Mouse (Mus musculus) limb, embryonic 14.5 days (tissue): ENCODE results near the gene 6430628N08Rik. TPM values are rescaled to one million over a fixed set of nuclear protein-coding genes. Genes with fewer than 3 reads are reported as not detected.

Experiments
- ATAC-seq: fragments of 200-750 bp; cut with Nextera tagmentation; 2 replicates; pipeline ENCODE4 v1.8.0; 2017; ENCODE audit warnings: low read depth, moderate number of reproducible peaks, moderate TSS enrichment; ENCODE audit not compliant: low FRiP score
- DNase-seq: peaks from one replicate; pipeline ENCODE4 v3.0.0-alpha.2; 2015; ENCODE audit warnings: low spot score
- H3K27ac ChIP-seq: fragments of 300-500 bp; sonication (generic); replicated peaks from 2 replicates; pipeline ENCODE4 v1.5.1; 2014; ENCODE audit warnings: low read depth, mild to moderate bottlenecking, low read length, moderate library complexity, mixed read lengths
- H3K27me3 ChIP-seq: fragments of 300-500 bp; sonication (generic); 2 replicates; pipeline ENCODE4 v1.6.1; 2014; ENCODE audit warnings: low read length, mixed read lengths; ENCODE audit not compliant: control insufficient read depth, insufficient read depth
- H3K36me3 ChIP-seq: fragments of 300-500 bp; sonication (generic); 2 replicates; pipeline ENCODE4 v1.6.1; 2014; ENCODE audit warnings: mild to moderate bottlenecking, low read length, moderate library complexity, mixed read lengths; ENCODE audit not compliant: control insufficient read depth, insufficient read depth
- H3K4me1 ChIP-seq: fragments of 300-500 bp; sonication (generic); 2 replicates; pipeline ENCODE4 v1.6.1; 2014; ENCODE audit warnings: antibody characterized with exemption, low read length, mixed read lengths; ENCODE audit not compliant: control insufficient read depth, insufficient read depth
- H3K4me2 ChIP-seq: fragments of 300-500 bp; sonication (generic); replicated peaks from 2 replicates; pipeline ENCODE4 v1.6.1; 2014; ENCODE audit warnings: low read depth, mild to moderate bottlenecking, low read length, moderate library complexity; ENCODE audit not compliant: severe bottlenecking
- H3K4me3 ChIP-seq: fragments of 300-500 bp; sonication (generic); replicated peaks from 2 replicates; pipeline ENCODE4 v1.5.1; 2014; ENCODE audit warnings: low read length
- H3K9ac ChIP-seq: fragments of 300-500 bp; sonication (generic); 2 replicates; pipeline ENCODE4 v1.6.1; 2014; ENCODE audit warnings: mild to moderate bottlenecking, low read depth, low read length, moderate library complexity; ENCODE audit not compliant: severe bottlenecking
- H3K9me3 ChIP-seq: fragments of 300-500 bp; sonication (generic); 2 replicates; pipeline ENCODE4 v1.6.1; 2016; ENCODE audit warnings: low read length; ENCODE audit not compliant: control insufficient read depth
- POLR2A ChIP-seq: fragments of 200-500 bp; IDR thresholded peaks from 2 replicates; pipeline ENCODE4 v1.8.0; 2012; ENCODE audit warnings: inconsistent platforms, mild to moderate bottlenecking, moderate library complexity, borderline replicate concordance; ENCODE audit not compliant: insufficient read depth, insufficient read length; ENCODE audit errors: extremely low read depth
- WGBS: fragments of 180-500 bp; shearing (Covaris S2); extraction: QIAGEN DNeasy Blood & Tissue Kit; methylation state at CpG from one replicate; pipeline ENCODE4 v1.1.7; 2014; 5-methylcytosine and 5-hydroxymethylcytosine counted together
- polyA plus RNA-seq, 2 experiments: library from polyadenylated mRNA; depleted of rRNA in 1 of 2; stranded (reverse) in 1 of 2; unstranded in 1 of 2; fragments of >200 nt; fragmentation: Nextera tagmentation in 1 of 2; extraction: Ambion mirVana in 1 of 2; gene quantifications; 2 replicates each; pipeline versions ENCODE4 v1.2.1 to v1.2.3; 2012 to 2014

6430628N08Rik gene
- polyA plus RNA-seq, 2 experiments, result not detected

DNA sequence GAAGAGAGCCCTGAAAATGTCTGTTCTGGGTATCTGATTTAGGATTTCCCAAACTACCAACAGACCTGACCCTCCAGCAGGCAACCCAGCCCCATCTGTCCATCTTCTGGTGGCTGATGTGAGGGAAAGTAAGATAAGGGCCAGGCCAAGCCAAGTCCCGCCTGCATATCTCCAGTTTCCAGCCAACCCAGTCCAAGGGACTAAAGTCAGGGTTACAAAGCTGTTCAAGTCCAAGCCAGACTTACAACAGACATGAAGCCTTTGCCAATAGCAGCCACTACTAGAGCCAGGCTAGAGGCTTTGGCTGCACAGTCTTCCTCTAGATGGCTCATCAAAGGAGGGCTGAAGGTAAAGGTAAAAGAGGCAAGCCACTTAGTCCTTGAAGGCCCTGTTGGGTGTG lies 17.5 kb downstream of the 6430628N08Rik start:
- Histone ChIP-seq H3K4me1 (peaks cover 4% of the 10 kb centered on the region), H3K4me3 (no peak overlapping the region), H3K9ac (no peak overlapping the region), H3K9me3 (no peaks in the 10 kb centered on the region), H3K4me2 (no peak overlapping the region), H3K27me3 (peaks cover 22% of the 10 kb centered on the region; the same call in 1 of the 2 replicates), H3K27ac (no peak overlapping the region), H3K36me3 (no peaks in the 10 kb centered on the region)
- TF ChIP-seq POLR2A, result no peak
- no peak for DNase-seq
- no peak for ATAC-seq
- WGBS, result 84% methylated on average over 1 of the region's 1 CpGs

- 22% methylated on average over 7 of the region's 7 CpGs for WGBS
- H3K9ac ChIP-seq, result no peak overlapping the region
- H3K27ac ChIP-seq, result no peak overlapping the region
- peaks cover 4% of the 10 kb centered on the region for H3K4me1 ChIP-seq
- H3K4me3 ChIP-seq, result no peak overlapping the region
- H3K9me3 ChIP-seq, result no peaks in the 10 kb centered on the region
- peaks cover 22% of the 10 kb centered on the region; the same call in 1 of the 2 replicates for H3K27me3 ChIP-seq
- peak; percentile 53; the same call in 1 of the 2 replicates for ATAC-seq
- no peak for TF ChIP-seq POLR2A
- DNase-seq, result peak; percentile 43
- no peak overlapping the region for H3K4me2 ChIP-seq
- no peaks in the 10 kb centered on the region for H3K36me3 ChIP-seq
Measured at GRCm38 (mm10) chr4:115908641-115909040, 18.2 kb downstream of the 6430628N08Rik start.

DNA sequence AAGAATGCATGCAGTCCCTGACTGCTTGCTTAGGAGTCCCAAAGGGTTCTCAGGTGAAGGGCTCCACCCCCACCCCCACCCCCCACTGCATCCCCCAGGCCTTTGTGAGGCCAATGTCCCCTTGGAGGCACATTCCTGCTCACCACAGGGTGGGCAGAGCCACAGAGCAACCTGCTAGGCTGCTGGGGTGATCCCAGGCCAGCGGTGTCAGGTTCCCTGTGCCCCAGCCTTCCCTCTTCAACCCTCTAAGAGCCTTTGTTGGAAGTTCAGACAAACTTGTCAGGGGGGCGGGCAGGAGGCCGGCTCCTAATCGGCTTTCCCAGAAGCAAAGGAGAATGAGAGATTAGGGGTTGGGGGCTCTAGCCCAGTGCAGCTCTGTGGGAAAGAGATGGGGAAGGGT lies 21.1 kb downstream of the 6430628N08Rik start:
- no peak overlapping the region for H3K27ac ChIP-seq
- WGBS, result 11% methylated on average over 4 of the region's 4 CpGs
- H3K9ac ChIP-seq, result no peak overlapping the region
- H3K36me3 ChIP-seq, result no peaks in the 10 kb centered on the region
- TF ChIP-seq POLR2A, result no peak
- H3K9me3 ChIP-seq, result no peaks in the 10 kb centered on the region
- ATAC-seq, result no peak
- peaks cover 3% of the 10 kb centered on the region; the same call in 1 of the 2 replicates for H3K27me3 ChIP-seq
- no peaks in the 10 kb centered on the region; the same call in 1 of the 2 replicates for H3K4me1 ChIP-seq
- no peak for DNase-seq
- no peak overlapping the region for H3K4me2 ChIP-seq
- H3K4me3 ChIP-seq, result no peak overlapping the region

DNA sequence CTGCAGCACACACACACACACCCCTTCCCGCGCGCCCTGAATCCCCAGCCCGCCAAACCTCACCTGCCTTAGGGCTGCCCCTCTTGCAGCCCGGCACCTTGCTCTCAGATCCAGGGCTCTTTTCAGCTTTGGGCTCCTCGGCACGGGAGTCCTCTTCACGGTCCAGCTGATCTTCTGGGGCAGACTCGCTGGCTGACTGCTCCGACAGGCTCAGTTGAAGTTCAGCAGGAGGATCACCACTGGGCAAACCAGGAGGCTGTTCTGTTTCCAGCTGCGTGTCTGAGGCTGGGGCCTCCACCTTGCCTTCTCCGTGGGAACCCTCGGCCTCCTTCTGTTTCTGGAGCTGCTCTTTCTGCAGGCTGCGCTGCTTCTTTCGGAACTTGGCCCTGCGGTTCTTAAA lies 29.4 kb downstream of the 6430628N08Rik start:
- Histone ChIP-seq H3K4me1 (no peaks in the 10 kb centered on the region), H3K27ac (no peak overlapping the region), H3K4me2 (no peak overlapping the region), H3K9me3 (no peaks in the 10 kb centered on the region), H3K4me3 (no peak overlapping the region), H3K36me3 (no peaks in the 10 kb centered on the region), H3K9ac (no peak overlapping the region), H3K27me3 (peaks cover 15% of the 10 kb centered on the region)
- no peak for TF ChIP-seq POLR2A
- 82% methylated on average over 16 of the region's 16 CpGs for WGBS
- no peak for DNase-seq
- no peak for ATAC-seq

- 82% methylated on average over 5 of the region's 5 CpGs for WGBS
- H3K4me1 ChIP-seq, result no peaks in the 10 kb centered on the region
- no peak overlapping the region for H3K9ac ChIP-seq
- DNase-seq (no peak), ATAC-seq (no peak)
- H3K36me3 ChIP-seq, result no peaks in the 10 kb centered on the region
- H3K27me3 ChIP-seq, result peaks cover 13% of the 10 kb centered on the region
- H3K4me2 ChIP-seq, result no peak overlapping the region
- no peaks in the 10 kb centered on the region for H3K9me3 ChIP-seq
- no peak overlapping the region for H3K4me3 ChIP-seq
- no peak for TF ChIP-seq POLR2A
- no peak overlapping the region for H3K27ac ChIP-seq
Measured at GRCm38 (mm10) chr4:115922688-115923087, 32.2 kb downstream of the 6430628N08Rik start.
